ENCODE assay signal across 7 mouse cellular contexts in the genomic region with DNA sequence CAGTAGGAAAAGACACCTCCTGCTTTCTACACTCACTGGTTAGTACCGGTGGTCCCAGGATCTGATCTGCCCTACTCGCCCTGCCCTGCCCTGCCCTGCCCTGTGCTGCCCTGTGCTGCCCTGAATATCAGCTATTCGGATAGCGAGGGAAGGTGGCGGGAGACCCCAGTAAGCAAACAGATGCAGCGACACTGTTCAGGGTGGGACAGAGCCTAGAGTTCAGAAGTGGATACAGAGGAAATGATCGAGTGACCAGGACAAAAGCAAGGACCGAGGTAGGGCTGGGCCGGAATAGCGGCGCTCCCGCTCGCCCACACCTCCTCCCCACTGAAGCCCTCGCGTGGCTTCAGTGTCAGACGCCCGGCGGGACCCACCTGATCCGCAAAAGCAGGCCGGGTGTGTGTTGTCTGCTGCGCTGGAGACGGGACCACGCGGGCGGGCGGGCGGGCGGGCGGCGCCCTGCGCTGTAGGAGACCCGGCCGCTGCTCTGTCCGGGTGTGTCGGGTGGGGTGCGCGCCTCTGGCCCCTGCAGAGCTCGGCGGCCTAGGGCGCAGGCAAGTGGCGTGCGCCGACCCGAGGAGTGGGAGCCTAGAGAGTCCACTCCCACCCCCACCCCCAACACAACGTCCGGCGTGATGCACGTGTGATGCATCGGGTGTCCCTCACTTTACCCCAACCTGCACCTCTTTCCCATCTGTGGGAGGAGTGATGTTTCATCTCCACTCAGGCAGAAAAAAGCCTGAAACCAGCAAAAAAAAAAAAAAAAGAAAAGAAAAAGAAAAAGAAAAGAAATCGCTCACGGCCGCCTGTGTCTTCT. TPM values are rescaled to one million over a fixed set of nuclear protein-coding genes. Genes with fewer than 3 reads are reported as not detected.
DNase-seq lines count a peak whose midpoint lies in the region; ATAC-seq and TF ChIP-seq lines count a peak whose summit lies in the region.

No protein-coding gene starts in this region.

- no peak for TF ChIP-seq CTCF in E14TG2a.4 (conservative IDR thresholded peaks at IDR 0.05; ENCODE audit: low read length)

- DNase-seq in B cell, adult 2 months, result peak; percentile 49 to 52
- peak; percentile 62 to 64 for DNase-seq in lung, postnatal 4 days
- DNase-seq in frontal cortex, postnatal 10 days (ENCODE audit: low spot score in 2 of 2), result no peak

- peaks cover 79% of the 10 kb centered on the region for H3K4me1 ChIP-seq in E14TG2a.4 (replicated peaks; ENCODE audit: low read depth, low read length)
- peaks cover 34% of the 10 kb centered on the region for H3K4me1 ChIP-seq in embryonic facial prominence, embryonic 15.5 days
- peaks cover 25% of the 10 kb centered on the region for H3K4me1 ChIP-seq in hindbrain, embryonic 15.5 days (replicated peaks)
- H3K4me1 ChIP-seq in stomach, embryonic 16.5 days (ENCODE audit: control insufficient read depth, insufficient read depth, low read length), result peaks cover 18% of the 10 kb centered on the region; the same call in 1 of the 2 replicates

- peak overlapping the region; percentile 82 for H3K27ac ChIP-seq in embryonic facial prominence, embryonic 15.5 days (replicated peaks)
- H3K27ac ChIP-seq in hindbrain, embryonic 15.5 days (replicated peaks), result no peak overlapping the region
- peak overlapping the region; percentile 81 for H3K27ac ChIP-seq in stomach, embryonic 16.5 days (ENCODE audit: low read length)

- under 1% methylated on average over 52 of the region's 52 CpGs for WGBS in embryonic facial prominence, embryonic 15.5 days
- 1% methylated on average over 52 of the region's 52 CpGs for WGBS in hindbrain, embryonic 15.5 days
- under 1% methylated on average over 50 of the region's 52 CpGs for WGBS in stomach, embryonic 16.5 days

- ATAC-seq in embryonic facial prominence, embryonic 15.5 days (ENCODE audit: insufficient number of reproducible peaks, low FRiP score, low TSS enrichment, low read depth), result peak; percentile 55
- ATAC-seq in hindbrain, embryonic 15.5 days (ENCODE audit: low FRiP score, low read depth), result peak; percentile 67
- ATAC-seq in stomach, embryonic 16.5 days (ENCODE audit: insufficient read depth, low FRiP score), result peak; percentile 44; the same call in 1 of the 2 replicates

- no peaks in the 10 kb centered on the region for H3K36me3 ChIP-seq in E14TG2a.4 (ENCODE audit: insufficient read depth, low read length)
- no peaks in the 10 kb centered on the region for H3K36me3 ChIP-seq in embryonic facial prominence, embryonic 15.5 days
- H3K36me3 ChIP-seq in hindbrain, embryonic 15.5 days, result no peaks in the 10 kb centered on the region
- H3K36me3 ChIP-seq in stomach, embryonic 16.5 days (ENCODE audit: control insufficient read depth, insufficient read depth, low read length), result no peaks in the 10 kb centered on the region

- peak overlapping the region; percentile 83 for H3K4me3 ChIP-seq in E14TG2a.4 (replicated peaks; ENCODE audit: low read length)
- H3K4me3 ChIP-seq in embryonic facial prominence, embryonic 15.5 days (replicated peaks), result peak overlapping the region; percentile 57
- peak overlapping the region; percentile 61 for H3K4me3 ChIP-seq in hindbrain, embryonic 15.5 days
- H3K4me3 ChIP-seq in stomach, embryonic 16.5 days (replicated peaks; ENCODE audit: low read length), result peak overlapping the region; percentile 66

- H3K9ac ChIP-seq in embryonic facial prominence, embryonic 15.5 days, result peak overlapping the region; percentile 55
- peak overlapping the region; percentile 61 for H3K9ac ChIP-seq in hindbrain, embryonic 15.5 days
- peak overlapping the region; percentile 89 for H3K9ac ChIP-seq in stomach, embryonic 16.5 days (ENCODE audit: low read length)

- peak overlapping the region; percentile 86 for H3K4me2 ChIP-seq in embryonic facial prominence, embryonic 15.5 days (replicated peaks)
- H3K4me2 ChIP-seq in hindbrain, embryonic 15.5 days, result peak overlapping the region; percentile 99
- H3K4me2 ChIP-seq in stomach, embryonic 16.5 days (ENCODE audit: low read depth, low read length), result peak overlapping the region; percentile 90

- H3K9me3 ChIP-seq in E14TG2a.4 (ENCODE audit: low read length), result no peaks in the 10 kb centered on the region
- no peaks in the 10 kb centered on the region for H3K9me3 ChIP-seq in embryonic facial prominence, embryonic 15.5 days (replicated peaks)
- H3K9me3 ChIP-seq in hindbrain, embryonic 15.5 days, result no peaks in the 10 kb centered on the region
- no peaks in the 10 kb centered on the region for H3K9me3 ChIP-seq in stomach, embryonic 16.5 days (replicated peaks; ENCODE audit: control insufficient read depth, low read length)

- H3K27me3 ChIP-seq in E14TG2a.4 (ENCODE audit: insufficient read depth, low read length), result no peaks in the 10 kb centered on the region
- no peaks in the 10 kb centered on the region for H3K27me3 ChIP-seq in embryonic facial prominence, embryonic 15.5 days
- peaks cover 8% of the 10 kb centered on the region for H3K27me3 ChIP-seq in hindbrain, embryonic 15.5 days
- no peaks in the 10 kb centered on the region for H3K27me3 ChIP-seq in stomach, embryonic 16.5 days (ENCODE audit: control insufficient read depth, insufficient read depth, low read length)

RNA-seq across cellular contexts. Expression of gene Ggta1, which starts 0.9 kb away (rescaled TPM):
- polyA plus RNA-seq in embryonic facial prominence, embryonic 15.5 days (2015; fragmentation: Nextera tagmentation; extraction: Ambion mirVana), result 33.5 and 38.3 TPM in 2 replicates
- 6.8 and 7.8 TPM in 2 replicates for polyA plus RNA-seq in hindbrain, embryonic 15.5 days (2015; fragmentation: Nextera tagmentation; extraction: Ambion mirVana)
- polyA plus RNA-seq in stomach, embryonic 16.5 days (2015; fragmentation: Nextera tagmentation; extraction: Ambion mirVana), result 28.1 and 28.9 TPM in 2 replicates

Comparison
In these comparisons a context has a peak if more than half of its experiments do, and no peak if none do; other contexts are left out.
1. DNase-seq: peak in B cell, adult 2 months (2 of 2) and lung, postnatal 4 days (2 of 2); none in frontal cortex, postnatal 10 days (0 of 2).
2. Peak in every context shown above with its lines, with median percentiles within 50 percentile points of each other: H3K4me3 ChIP-seq, ATAC-seq, H3K4me2 ChIP-seq and H3K9ac ChIP-seq.